Mouse (Mus musculus) cerebellum, adult 2 months (tissue): ENCODE data around the gene Adam11. TPM values are rescaled to one million over a fixed set of nuclear protein-coding genes. Genes with fewer than 3 reads are reported as not detected.
"Not testable (repeated sequence)": the region's sequence is repeated elsewhere in the genome, so short reads cannot be mapped to it uniquely, and the experiment has no call there.

Experiments used
- DNase-seq, 2 experiments: peaks; one replicate each; pipeline ENCODE4 v3.0.0; 2021
- H3K27ac ChIP-seq: fragments of 200-500 bp; 2 replicates; pipeline ENCODE4 v1.5.1; 2012; ENCODE audit warnings: low read length, control low read depth, inconsistent platforms; ENCODE audit not compliant: insufficient read depth
- H3K27me3 ChIP-seq: fragments of 200-500 bp; 2 replicates; pipeline ENCODE4 v1.6.1; 2012; ENCODE audit warnings: inconsistent platforms, mild to moderate bottlenecking, low read length, moderate library complexity; ENCODE audit not compliant: control insufficient read depth, insufficient read depth
- H3K4me1 ChIP-seq: fragments of 200-500 bp; 2 replicates; pipeline ENCODE4 v1.6.1; 2011; ENCODE audit warnings: low read length; ENCODE audit not compliant: control insufficient read depth, insufficient read depth
- H3K4me3 ChIP-seq: fragments of 200-500 bp; replicated peaks from 2 replicates; pipeline ENCODE3; 2011; ENCODE audit warnings: mild to moderate bottlenecking, low read depth, low read length, control low read depth; ENCODE audit not compliant: insufficient read depth
- CTCF ChIP-seq: fragments of 200-500 bp; IDR thresholded peaks from 2 replicates; pipeline ENCODE4 v1.5.1; 2011; ENCODE audit warnings: low read depth, mild to moderate bottlenecking, control low read depth, low read length, moderate library complexity, borderline replicate concordance; ENCODE audit not compliant: insufficient read depth
- POLR2A ChIP-seq: fragments of 200-500 bp; IDR thresholded peaks from 2 replicates; pipeline ENCODE4 v1.6.1; 2011; ENCODE audit warnings: low read length, control low read depth, borderline replicate concordance; ENCODE audit not compliant: insufficient read depth
- WGBS: fragments of 180-500 bp; shearing (Covaris S2); methylation state at CpG from one replicate; pipeline ENCODE4 v1.1.7; 2018; 5-methylcytosine and 5-hydroxymethylcytosine counted together
- polyA plus RNA-seq: library from polyadenylated mRNA; depleted of rRNA; stranded (reverse); fragments of >200 nt; gene quantifications from 2 replicates; pipeline ENCODE4 v1.2.3, GENCODE M21; 2012; rRNA removed

The Adam11 gene
- 207 and 239 TPM in 2 replicates for polyA plus RNA-seq

DNA sequence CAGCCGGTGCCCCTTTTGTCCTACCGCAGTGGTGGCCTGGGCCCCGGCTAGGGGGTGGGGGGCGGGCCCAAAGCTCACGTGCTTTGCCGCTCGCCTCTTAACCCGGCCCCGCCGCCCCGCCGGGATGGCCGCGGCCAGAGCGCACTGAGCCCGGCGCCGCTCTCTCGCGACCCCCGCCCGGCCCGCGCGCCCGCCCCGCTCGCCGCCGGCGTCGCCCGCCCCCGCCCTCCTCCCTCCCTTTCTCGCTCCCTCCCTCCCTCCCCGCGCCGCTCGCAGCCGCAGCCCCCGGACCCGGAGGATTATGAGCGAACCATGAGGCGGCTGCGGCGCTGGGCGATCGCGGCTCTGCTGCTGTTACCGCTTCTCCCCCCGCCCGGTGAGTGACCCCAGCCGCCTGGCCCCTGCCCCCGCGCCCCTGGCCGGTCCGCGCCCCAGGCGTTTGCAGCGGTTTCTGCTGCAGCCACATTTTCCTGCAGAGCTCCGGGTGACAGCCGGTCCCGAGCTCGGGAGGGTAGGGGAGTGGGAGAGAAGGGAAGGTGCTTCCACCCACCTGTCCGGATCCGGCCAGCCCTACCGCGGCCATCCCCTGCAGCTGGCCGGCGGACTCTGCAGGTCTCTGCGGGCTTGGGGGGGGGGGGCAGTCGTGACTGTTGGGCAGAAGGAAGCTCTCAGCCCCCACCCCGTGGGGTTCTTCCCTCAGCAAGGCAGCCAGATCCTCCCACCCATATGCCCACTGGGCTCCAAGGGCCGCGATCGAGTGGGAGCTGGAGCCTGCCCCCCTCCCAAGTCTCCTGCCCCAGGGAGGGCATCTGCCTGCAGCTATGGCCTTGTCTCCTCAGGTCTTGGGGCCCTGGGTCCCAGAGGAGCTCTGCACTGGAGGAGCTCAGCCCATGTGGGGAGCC lies at the start of gene Adam11:
Gene Adam11, plus strand, starts transcription at position 131 of the 902 bp plus-strand sequence.
- H3K4me3 ChIP-seq = peak within 1 kb of the TSS; percentile 73
- DNase-seq = peak; percentile 66 to 71
- peaks cover 33% of the 10 kb centered on the region for H3K4me1 ChIP-seq
- H3K27me3 ChIP-seq = no peaks in the 10 kb centered on the region
- WGBS = 1% methylated on average over 66 of the region's 76 CpGs
- TF ChIP-seq POLR2A = no peak
- TF ChIP-seq CTCF = no peak
- H3K27ac ChIP-seq = peak within 1 kb of the TSS; percentile 99

- H3K27ac ChIP-seq = no peak overlapping the region
- no peak for TF ChIP-seq POLR2A
- no peak for TF ChIP-seq CTCF
These were observed 48.8 kb upstream of the Adam11 start for GRCm38 (mm10) chr11:102712411-102712810.

GRCm38 (mm10) chr11:102714578-102714977 lies 46.7 kb upstream of the Adam11 start:
- H3K4me1 ChIP-seq, H3K27me3 ChIP-seq, DNase-seq, H3K4me3 ChIP-seq, H3K27ac ChIP-seq: not testable (repeated sequence)
- WGBS = 74% methylated on average over 2 of the region's 2 CpGs
- peak; percentile 31; the same call in 1 of the 2 replicates for TF ChIP-seq CTCF

More at GRCm38 (mm10) chr11:102712411-102712810, 48.8 kb upstream of the Adam11 start:
- no peak for DNase-seq
- Histone ChIP-seq H3K4me1 (no peaks in the 10 kb centered on the region), H3K4me3 (no peak overlapping the region), H3K27me3 (no peaks in the 10 kb centered on the region)
- WGBS = 94% methylated on average over 4 of the region's 4 CpGs

GRCm38 (mm10) chr11:102716135-102716534 lies 45.1 kb upstream of the Adam11 start:
- no peak overlapping the region for H3K27ac ChIP-seq
- TF ChIP-seq CTCF (no peak), POLR2A (no peak)
- H3K27me3 ChIP-seq = no peaks in the 10 kb centered on the region
- H3K4me3 ChIP-seq = no peak overlapping the region
- H3K4me1 ChIP-seq = no peaks in the 10 kb centered on the region
- 79% methylated on average over 7 of the region's 7 CpGs for WGBS
- DNase-seq = no peak

DNA sequence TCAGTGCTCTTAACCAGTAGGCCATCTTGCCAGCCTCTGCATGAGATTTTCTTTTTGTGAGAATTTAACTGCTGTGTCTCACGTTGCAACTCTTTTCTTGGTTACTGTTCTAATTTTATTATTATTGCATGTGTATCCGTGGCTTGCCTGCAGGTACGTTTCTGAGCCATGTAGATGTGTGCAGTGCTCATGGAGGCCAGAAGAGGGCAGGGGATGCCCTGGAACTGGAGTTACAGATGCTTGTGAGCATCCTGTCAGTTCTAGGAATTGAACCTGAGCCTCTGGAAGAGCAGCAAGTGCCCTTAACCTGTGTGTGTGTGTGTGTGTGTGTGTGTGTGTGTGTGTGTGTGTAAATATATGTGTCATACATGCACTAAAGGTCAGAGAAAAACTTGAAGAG lies 35.7 kb upstream of the Adam11 start:
- no peak overlapping the region for H3K27ac ChIP-seq
- no peaks in the 10 kb centered on the region for H3K27me3 ChIP-seq
- H3K4me3 ChIP-seq = no peak overlapping the region
- no peak for DNase-seq
- TF ChIP-seq POLR2A (no peak), CTCF (peak; percentile 53; the same call in 1 of the 2 replicates)
- H3K4me1 ChIP-seq = no peaks in the 10 kb centered on the region; the same call in none of the 2 replicates
- 19% methylated on average over 3 of the region's 3 CpGs for WGBS

DNA sequence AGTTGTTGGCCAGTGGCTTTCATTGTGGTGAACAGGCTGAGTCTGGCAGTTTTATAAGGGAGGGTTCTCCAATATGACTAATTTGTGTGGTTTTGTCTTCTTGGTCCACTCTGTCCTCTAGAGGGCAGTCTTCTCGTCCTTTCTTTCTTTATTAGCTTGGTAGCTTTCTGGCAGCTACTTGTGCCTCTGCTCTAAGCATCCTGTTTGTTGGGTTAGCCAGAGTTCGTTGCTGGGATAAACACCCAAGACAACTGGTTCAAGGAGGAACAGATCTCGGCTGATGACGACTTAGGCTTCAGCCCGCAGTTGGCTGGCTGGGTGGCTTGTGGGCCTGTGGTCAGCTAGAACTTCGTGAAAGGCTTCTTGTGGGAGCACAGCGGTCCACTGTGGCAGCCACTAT lies 32.6 kb upstream of the Adam11 start:
- Histone ChIP-seq H3K4me3 (no peak overlapping the region), H3K27me3 (no peaks in the 10 kb centered on the region), H3K4me1 (peaks cover 12% of the 10 kb centered on the region), H3K27ac (no peak overlapping the region)
- TF ChIP-seq CTCF (peak; percentile 41; the same call in 1 of the 2 replicates), POLR2A (no peak)
- 25% methylated on average over 7 of the region's 7 CpGs for WGBS
- peak; percentile 47 to 74 for DNase-seq

GRCm38 (mm10) chr11:102729835-102730234 lies 31.4 kb upstream of the Adam11 start:
- 77% methylated on average over 3 of the region's 3 CpGs for WGBS
- H3K4me3 ChIP-seq = no peak overlapping the region
- TF ChIP-seq POLR2A (no peak), CTCF (no peak)

GRCm38 (mm10) chr11:102731366-102731765 lies 29.9 kb upstream of the Adam11 start:
- WGBS = 15% methylated on average over 6 of the region's 6 CpGs
- peak overlapping the region; percentile 86 for H3K27ac ChIP-seq
- H3K27me3 ChIP-seq = no peaks in the 10 kb centered on the region
- DNase-seq = peak; percentile 59 to 76
- no peak overlapping the region for H3K4me3 ChIP-seq
- peaks cover 12% of the 10 kb centered on the region for H3K4me1 ChIP-seq
- no peak for TF ChIP-seq POLR2A
- TF ChIP-seq CTCF = no peak

More at GRCm38 (mm10) chr11:102729835-102730234, 31.4 kb upstream of the Adam11 start:
- no peak for DNase-seq
- no peak overlapping the region for H3K27ac ChIP-seq
- no peaks in the 10 kb centered on the region for H3K27me3 ChIP-seq
- peaks cover 12% of the 10 kb centered on the region for H3K4me1 ChIP-seq
